ENCODE assay signal across 26 mouse cellular contexts in the genomic region with DNA sequence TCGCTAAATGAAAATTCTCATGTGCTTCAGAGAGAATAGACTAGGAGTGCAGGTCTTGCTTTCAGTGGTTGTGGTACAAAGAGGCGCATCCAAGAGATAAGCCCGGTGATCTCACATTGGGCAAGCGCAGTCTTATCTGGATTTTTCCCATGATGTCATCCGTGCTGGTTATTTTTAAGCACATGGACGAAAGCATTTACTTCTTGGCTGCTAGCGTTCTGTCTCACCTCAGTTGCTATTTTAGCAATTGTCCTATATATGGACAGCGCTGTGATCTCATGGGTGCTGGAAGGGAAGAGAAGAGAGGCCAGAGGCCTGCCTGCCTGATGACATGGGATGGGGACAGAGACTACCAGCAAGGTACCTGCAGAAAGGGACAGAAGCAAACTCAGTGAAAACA.
DNase-seq lines count a peak whose midpoint lies in the region; ATAC-seq lines count a peak whose summit lies in the region.
"Had no signal": no experiment of that assay in that cellular context is flagged by ENCODE, and none has a peak within 500 bp of the region (broad histone marks: within the 10 kb centered on the region; RNA-seq: fewer than 3 reads in every experiment).

No protein-coding gene starts in this region.

- no peaks in the 10 kb centered on the region for H3K27me3 ChIP-seq in heart, embryonic 14.5 days (ENCODE audit: control insufficient read depth, insufficient read depth, low read length)
- H3K27me3 ChIP-seq: hindbrain, embryonic 13.5 days; limb, embryonic 15.5 days; liver, embryonic 13.5 days; stomach, embryonic 15.5 days had no signal

- peak overlapping the region; percentile 83 to 88 for H3K27ac ChIP-seq in heart, embryonic 14.5 days (replicated peaks in 1 of 2; ENCODE audit: control insufficient read depth in 1 of 2, insufficient read depth in 1 of 2, low read depth in 2 of 2, low read length in 2 of 2)
- H3K27ac ChIP-seq: hindbrain, embryonic 13.5 days; kidney, postnatal 0 days; limb, embryonic 10.5 days; limb, embryonic 15.5 days; liver, embryonic 13.5 days; stomach, embryonic 15.5 days had no signal

- WGBS in heart, embryonic 14.5 days, result 11% methylated on average over 8 of the region's 8 CpGs

- peak overlapping the region; percentile 18; the same call in 1 of the 2 replicates for H3K4me2 ChIP-seq in heart, embryonic 14.5 days (ENCODE audit: low read length)
- H3K4me2 ChIP-seq: hindbrain, embryonic 13.5 days; limb, embryonic 15.5 days; liver, embryonic 13.5 days; stomach, embryonic 15.5 days had no signal

- H3K4me3 ChIP-seq in heart, embryonic 14.5 days (ENCODE audit: control insufficient read depth in 1 of 2, insufficient read depth in 1 of 2, low read depth in 1 of 2, low read length in 2 of 2), result no peak overlapping the region
- H3K4me3 ChIP-seq: erythroblast, embryonic 14.5 days; hindbrain, embryonic 13.5 days; limb, embryonic 10.5 days; limb, embryonic 15.5 days; liver, embryonic 13.5 days; stomach, embryonic 15.5 days had no signal

- peaks cover 10 to 16% of the 10 kb centered on the region in 2 experiments for H3K4me1 ChIP-seq in heart, embryonic 14.5 days (ENCODE audit: control insufficient read depth in 2 of 2, insufficient read depth in 2 of 2, low read length in 2 of 2)
- H3K4me1 ChIP-seq: hindbrain, embryonic 13.5 days; limb, embryonic 10.5 days; limb, embryonic 15.5 days; liver, embryonic 13.5 days; stomach, embryonic 15.5 days had no signal

- H3K36me3 ChIP-seq in heart, embryonic 14.5 days (ENCODE audit: control insufficient read depth, insufficient read depth, low read length), result no peaks in the 10 kb centered on the region
- H3K36me3 ChIP-seq: hindbrain, embryonic 13.5 days; limb, embryonic 10.5 days; limb, embryonic 15.5 days; liver, embryonic 13.5 days; stomach, embryonic 15.5 days had no signal

- no peak overlapping the region for H3K9ac ChIP-seq in heart, embryonic 14.5 days (ENCODE audit: low read length)
- H3K9ac ChIP-seq: hindbrain, embryonic 13.5 days; limb, embryonic 15.5 days; liver, embryonic 13.5 days; stomach, embryonic 15.5 days had no signal

- ATAC-seq in heart, embryonic 14.5 days (ENCODE audit: insufficient number of reproducible peaks, insufficient read depth, low FRiP score, low read depth), result peak; percentile 90
- no peak for ATAC-seq in megakaryocyte, adult 5-6 weeks (ENCODE audit: poor library complexity, severe bottlenecking)
- ATAC-seq: forebrain, embryonic 16.5 days; lung, postnatal 0 days had no signal

- no peaks in the 10 kb centered on the region for H3K9me3 ChIP-seq in heart, embryonic 14.5 days (ENCODE audit: control insufficient read depth, low read length)
- H3K9me3 ChIP-seq: hindbrain, embryonic 13.5 days; limb, embryonic 10.5 days; limb, embryonic 15.5 days; liver, embryonic 13.5 days; stomach, embryonic 15.5 days had no signal

- intact Hi-C loops in heart, postnatal 14 days (cut with DNase I), result no loop called here

- DNase-seq in brain, adult 2 months (ENCODE audit: low read depth, low spot score), result peak; percentile 34
- DNase-seq in heart, adult 9 months (ENCODE audit: low spot score in 2 of 2), result peak; percentile 57 to 65
- peak; percentile 13 to 35 for DNase-seq in heart, postnatal 14 days
- no peak for DNase-seq in frontal cortex, postnatal 36 days (ENCODE audit: low spot score in 2 of 2)
- no peak for DNase-seq in layer of hippocampus, postnatal 14 days (ENCODE audit: low spot score in 2 of 2)
- DNase-seq: adrenal gland, postnatal 14 days; cerebellum, adult 18-20 months; cerebellum, postnatal 14 days; gastrocnemius, postnatal 25 days; kidney, adult 2 months; kidney, postnatal 4 days; layer of hippocampus, postnatal 36 days; liver, embryonic 13.5 days; lung, adult 18-20 months; lung, postnatal 4 days; midbrain, embryonic 14.5 days had no signal

Comparison
In these comparisons a context has a peak if more than half of its experiments do, and no peak if none do; other contexts are left out.
1. DNase-seq: peak in brain, adult 2 months (single experiment), heart, adult 9 months (2 of 2) and heart, postnatal 14 days (2 of 2); none in frontal cortex, postnatal 36 days (0 of 2) and layer of hippocampus, postnatal 14 days (0 of 2).